Mouse (Mus musculus) stomach, embryonic 14.5 days (tissue): ENCODE measurements around the gene Prss48. TPM values are rescaled to one million over a fixed set of nuclear protein-coding genes. Genes with fewer than 3 reads are reported as not detected.

Experiments
- ATAC-seq: fragments of 200-750 bp; cut with Nextera tagmentation; 2 replicates; pipeline ENCODE4 v1.8.0; 2017; ENCODE audit warnings: low read depth, moderate TSS enrichment; ENCODE audit not compliant: insufficient number of reproducible peaks, insufficient read depth, low FRiP score
- H3K27ac ChIP-seq: fragments of 300-500 bp; sonication (generic); 2 replicates; pipeline ENCODE4 v1.5.1; 2014; ENCODE audit warnings: mild to moderate bottlenecking, low read length, moderate library complexity, mixed read lengths
- H3K27me3 ChIP-seq: fragments of 300-500 bp; sonication (generic); 2 replicates; pipeline ENCODE4 v1.6.1; 2014; ENCODE audit warnings: low read length, control low read depth, mixed read lengths; ENCODE audit not compliant: control insufficient read depth, insufficient read depth
- H3K36me3 ChIP-seq: fragments of 300-500 bp; sonication (generic); 2 replicates; pipeline ENCODE4 v1.6.1; 2014; ENCODE audit warnings: mild to moderate bottlenecking, control low read depth, low read length, moderate library complexity, mixed read lengths; ENCODE audit not compliant: control insufficient read depth, insufficient read depth
- H3K4me1 ChIP-seq: fragments of 300-500 bp; sonication (generic); 2 replicates; pipeline ENCODE4 v1.6.1; 2014; ENCODE audit warnings: low read length, control low read depth, mixed read lengths; ENCODE audit not compliant: control insufficient read depth, insufficient read depth
- H3K4me2 ChIP-seq: fragments of 300-500 bp; sonication (generic); replicated peaks from 2 replicates; pipeline ENCODE4 v1.6.1; 2014; ENCODE audit warnings: low read depth, low read length, control low read depth
- H3K4me3 ChIP-seq: fragments of 300-500 bp; sonication (generic); 2 replicates; pipeline ENCODE4 v1.5.1; 2014; ENCODE audit warnings: low read depth, low read length, control low read depth
- H3K9ac ChIP-seq: fragments of 300-500 bp; sonication (generic); replicated peaks from 2 replicates; pipeline ENCODE4 v1.6.1; 2014; ENCODE audit warnings: low read depth, mild to moderate bottlenecking, control low read depth, low read length, moderate library complexity, mixed read lengths
- H3K9me3 ChIP-seq: fragments of 300-500 bp; sonication (generic); 2 replicates; pipeline ENCODE4 v1.6.1; 2016; ENCODE audit warnings: low read depth, low read length, control low read depth; ENCODE audit not compliant: control insufficient read depth
- WGBS: fragments of 180-500 bp; shearing (Covaris S2); extraction: QIAGEN DNeasy Blood & Tissue Kit; methylation state at CpG from one replicate; pipeline ENCODE4 v1.1.7; 2014; 5-methylcytosine and 5-hydroxymethylcytosine counted together
- polyA plus RNA-seq: library from polyadenylated mRNA; unstranded; fragments of >200 nt; fragmentation: Nextera tagmentation; extraction: Ambion mirVana; gene quantifications from 2 replicates; pipeline ENCODE4 v1.2.1, GENCODE M21; 2014

Prss48 gene
- polyA plus RNA-seq, 1 experiment from 2014 or later, result 0.36 TPM

DNA sequence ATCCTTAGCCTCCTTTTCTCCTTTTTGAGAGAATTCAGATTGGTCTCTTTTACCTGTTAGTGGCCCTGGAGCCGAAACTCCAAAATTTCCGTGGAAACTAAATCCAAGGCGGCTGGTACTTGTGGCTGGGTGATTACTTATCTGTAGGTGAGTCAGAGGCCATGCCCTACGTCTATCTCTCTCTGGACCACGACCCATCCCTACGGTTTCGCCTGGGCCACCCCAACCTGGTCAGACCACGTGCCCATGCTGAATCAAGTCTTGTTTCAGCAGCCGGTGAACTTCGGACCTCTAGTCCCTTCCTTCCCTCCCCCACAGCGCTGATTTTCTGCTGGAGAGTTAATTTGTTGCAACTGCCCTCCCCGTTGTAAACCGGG is 30.7 kb downstream of the Prss48 start:
- H3K4me3 ChIP-seq, result peak overlapping the region; percentile 85
- H3K9ac ChIP-seq, result peak overlapping the region; percentile 83
- no peaks in the 10 kb centered on the region for H3K9me3 ChIP-seq
- H3K36me3 ChIP-seq, result no peaks in the 10 kb centered on the region
- peak overlapping the region; percentile 87 for H3K27ac ChIP-seq
- no peak for ATAC-seq
- H3K4me1 ChIP-seq, result peaks cover 10% of the 10 kb centered on the region; the same call in 1 of the 2 replicates
- no peaks in the 10 kb centered on the region for H3K27me3 ChIP-seq
- H3K4me2 ChIP-seq, result peak overlapping the region; percentile 86
- WGBS, result under 1% methylated on average over 13 of the region's 13 CpGs

- Histone ChIP-seq H3K9me3 (no peaks in the 10 kb centered on the region), H3K4me1 (peaks cover 10% of the 10 kb centered on the region; the same call in 1 of the 2 replicates), H3K4me2 (peak within 1 kb of the TSS; percentile 86), H3K27ac (peak within 1 kb of the TSS; percentile 87), H3K27me3 (no peaks in the 10 kb centered on the region), H3K36me3 (no peaks in the 10 kb centered on the region), H3K4me3 (peak within 1 kb of the TSS; percentile 85), H3K9ac (peak within 1 kb of the TSS; percentile 83)
- ATAC-seq, result peak; percentile 95
- WGBS, result under 1% methylated on average over 61 of the region's 73 CpGs
These were observed 31.3 kb downstream of the Prss48 start, which contains the start of gene Sh3d19 for GRCm38 (mm10) chr3:85970742-85971598. Sh3d19 (plus strand) TSS chr3:85971109.

- H3K9ac ChIP-seq, result no peak overlapping the region
- H3K4me1 ChIP-seq, result peaks cover 10% of the 10 kb centered on the region; the same call in 1 of the 2 replicates
- H3K27me3 ChIP-seq, result no peaks in the 10 kb centered on the region
- no peak overlapping the region for H3K27ac ChIP-seq
- no peak overlapping the region for H3K4me3 ChIP-seq
- no peaks in the 10 kb centered on the region for H3K36me3 ChIP-seq
- no peaks in the 10 kb centered on the region for H3K9me3 ChIP-seq
- no peak for ATAC-seq
- no peak overlapping the region for H3K4me2 ChIP-seq
- 88% methylated on average over 8 of the region's 8 CpGs for WGBS
These were observed 33.3 kb downstream of the Prss48 start for GRCm38 (mm10) chr3:85969040-85969439.

- H3K27me3 ChIP-seq, result no peaks in the 10 kb centered on the region
- peaks cover 9% of the 10 kb centered on the region; the same call in 1 of the 2 replicates for H3K4me1 ChIP-seq
- H3K36me3 ChIP-seq, result no peaks in the 10 kb centered on the region
- no peaks in the 10 kb centered on the region; the same call in 1 of the 2 replicates for H3K9me3 ChIP-seq
- H3K9ac ChIP-seq, result no peak overlapping the region
- WGBS, result 82% methylated on average over 4 of the region's 4 CpGs
- no peak overlapping the region for H3K4me2 ChIP-seq
- H3K4me3 ChIP-seq, result no peak overlapping the region
- ATAC-seq, result no peak
- no peak overlapping the region for H3K27ac ChIP-seq
These were observed 36.8 kb downstream of the Prss48 start for GRCm38 (mm10) chr3:85965479-85965878.

GRCm38 (mm10) chr3:85961134-85961533 is 41.2 kb downstream of the Prss48 start:
- Histone ChIP-seq H3K4me3 (no peak overlapping the region), H3K4me1 (peaks cover 5% of the 10 kb centered on the region; the same call in 1 of the 2 replicates), H3K9me3 (no peaks in the 10 kb centered on the region; the same call in 1 of the 2 replicates), H3K4me2 (no peak overlapping the region), H3K9ac (no peak overlapping the region), H3K27ac (0 out of 2 replicates have a peak overlapping the region, but pooled peaks have one; percentile 21), H3K27me3 (no peaks in the 10 kb centered on the region), H3K36me3 (no peaks in the 10 kb centered on the region)
- 11% methylated on average over 5 of the region's 5 CpGs for whole genome bisulfite sequencing
- peak; percentile 49; the same call in 1 of the 2 replicates for ATAC-seq

- no peak overlapping the region for H3K9ac ChIP-seq
- WGBS, result 88% methylated on average over 1 of the region's 1 CpGs
- no peak overlapping the region for H3K27ac ChIP-seq
- no peaks in the 10 kb centered on the region for H3K36me3 ChIP-seq
- no peaks in the 10 kb centered on the region; the same call in 1 of the 2 replicates for H3K9me3 ChIP-seq
- peaks cover 5% of the 10 kb centered on the region; the same call in 1 of the 2 replicates for H3K4me1 ChIP-seq
- ATAC-seq, result no peak
- H3K27me3 ChIP-seq, result no peaks in the 10 kb centered on the region
- H3K4me2 ChIP-seq, result no peak overlapping the region
- no peak overlapping the region for H3K4me3 ChIP-seq
These were observed 42.6 kb downstream of the Prss48 start for GRCm38 (mm10) chr3:85959669-85960068.

- 88% methylated on average over 5 of the region's 5 CpGs for WGBS
- no peaks in the 10 kb centered on the region for H3K36me3 ChIP-seq
- ATAC-seq, result no peak
These were observed 46.6 kb downstream of the Prss48 start for GRCm38 (mm10) chr3:85955704-85956103.

GRCm38 (mm10) chr3:85955269-85955668 is 47.0 kb downstream of the Prss48 start:
- no peak overlapping the region for H3K27ac ChIP-seq
- 80% methylated on average over 9 of the region's 9 CpGs for WGBS
- no peaks in the 10 kb centered on the region for H3K9me3 ChIP-seq
- H3K4me2 ChIP-seq, result no peak overlapping the region
- no peak for ATAC-seq
- no peaks in the 10 kb centered on the region for H3K27me3 ChIP-seq
- no peaks in the 10 kb centered on the region for H3K4me1 ChIP-seq
- no peak overlapping the region for H3K4me3 ChIP-seq
- H3K36me3 ChIP-seq, result no peaks in the 10 kb centered on the region
- H3K9ac ChIP-seq, result no peak overlapping the region

More at GRCm38 (mm10) chr3:85955704-85956103, 46.6 kb downstream of the Prss48 start:
- Histone ChIP-seq H3K9ac (no peak overlapping the region), H3K4me3 (no peak overlapping the region), H3K27ac (no peak overlapping the region), H3K4me2 (no peak overlapping the region), H3K27me3 (no peaks in the 10 kb centered on the region), H3K4me1 (no peaks in the 10 kb centered on the region), H3K9me3 (no peaks in the 10 kb centered on the region)
